ENCODE assay signal across 1 mouse cellular context in the genomic region with DNA sequence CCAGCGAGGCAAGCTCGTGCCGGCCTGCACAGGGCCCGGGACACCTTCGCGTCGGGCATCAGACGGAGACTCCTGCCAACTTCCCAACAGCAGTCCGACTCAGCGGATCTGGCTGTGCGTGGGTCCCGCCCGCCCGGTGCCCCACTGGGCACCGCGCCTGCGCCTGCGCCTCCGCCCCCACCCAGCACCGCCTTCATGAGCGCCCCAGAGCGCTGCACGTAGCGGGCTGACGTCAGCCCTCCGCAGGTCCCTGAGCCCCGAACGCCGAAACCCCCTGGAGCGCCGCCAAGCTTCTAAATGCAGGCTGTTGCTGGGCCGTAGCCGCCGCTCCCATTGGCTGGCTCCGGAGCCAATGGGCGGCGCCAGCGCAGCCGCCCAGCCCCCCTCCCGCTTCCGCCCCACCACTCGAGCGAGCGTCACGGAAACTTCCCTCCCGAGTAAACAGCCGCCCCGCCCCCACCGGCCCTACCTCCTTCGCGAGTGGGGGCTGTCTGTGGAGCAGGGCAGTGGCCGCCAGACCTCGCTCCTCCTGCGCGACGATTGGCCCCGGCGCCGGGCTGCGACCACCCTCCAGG.
TF ChIP-seq lines count a peak whose summit lies in the region.

No protein-coding gene starts in this region.

TF ChIP-seq in C2C12, 6 proteins besides CTCF, POLR2A, EP300 and RAD21 (continued from another document):
- TF ChIP-seq CEBPB (IDR thresholded peaks at IDR 0.05; ENCODE audit: low read depth) (no peak), FOSL1 (IDR thresholded peaks at IDR 0.05; ENCODE audit: insufficient read depth, low read length, poor library complexity, severe bottlenecking) (no peak)
TF ChIP-seq in C2C12: peak in this region for 0.
